Mouse (Mus musculus) neural tube, embryonic 14.5 days (tissue): ENCODE measurements around the gene Tpx2. TPM values are rescaled to one million over a fixed set of nuclear protein-coding genes. Genes with fewer than 3 reads are reported as not detected.

Source experiments
- ATAC-seq: fragments of 200-750 bp; cut with Nextera tagmentation; 2 replicates; pipeline ENCODE4 v1.8.0; 2017; ENCODE audit warnings: low read depth, mild to moderate bottlenecking, moderate TSS enrichment, moderate library complexity
- H3K27ac ChIP-seq: fragments of 300-500 bp; sonication (generic); 2 replicates; pipeline ENCODE4 v1.5.1; 2014; ENCODE audit warnings: low read depth, mild to moderate bottlenecking, control low read depth, low read length, moderate library complexity, mixed read lengths
- H3K27me3 ChIP-seq: fragments of 300-500 bp; sonication (generic); 2 replicates; pipeline ENCODE4 v1.6.1; 2014; ENCODE audit warnings: low read length; ENCODE audit not compliant: control insufficient read depth, insufficient read depth
- H3K36me3 ChIP-seq: fragments of 300-500 bp; sonication (generic); 2 replicates; pipeline ENCODE4 v1.6.1; 2014; ENCODE audit warnings: low read length, mixed read lengths; ENCODE audit not compliant: control insufficient read depth, insufficient read depth
- H3K4me1 ChIP-seq: fragments of 300-500 bp; sonication (generic); 2 replicates; pipeline ENCODE4 v1.6.1; 2014; ENCODE audit warnings: low read length; ENCODE audit not compliant: control insufficient read depth, insufficient read depth
- H3K4me2 ChIP-seq: fragments of 300-500 bp; sonication (generic); 2 replicates; pipeline ENCODE4 v1.6.1; 2014; ENCODE audit warnings: mild to moderate bottlenecking, low read depth, low read length, control low read depth
- H3K4me3 ChIP-seq: fragments of 300-500 bp; sonication (generic); 2 replicates; pipeline ENCODE4 v1.5.1; 2014; ENCODE audit warnings: low read depth, low read length, control low read depth, mixed read lengths
- H3K9ac ChIP-seq: fragments of 300-500 bp; sonication (generic); replicated peaks from 2 replicates; pipeline ENCODE4 v1.6.1; 2014; ENCODE audit warnings: low read depth, mild to moderate bottlenecking, control low read depth, low read length, mixed read lengths
- H3K9me3 ChIP-seq: fragments of 300-500 bp; sonication (generic); 2 replicates; pipeline ENCODE4 v1.6.1; 2016; ENCODE audit warnings: low read length; ENCODE audit not compliant: control insufficient read depth
- WGBS: fragments of 180-500 bp; shearing (Covaris S2); extraction: QIAGEN DNeasy Blood & Tissue Kit; methylation state at CpG from one replicate; pipeline ENCODE4 v1.1.7; 2014; 5-methylcytosine and 5-hydroxymethylcytosine counted together
- polyA plus RNA-seq: library from polyadenylated mRNA; unstranded; fragments of >200 nt; fragmentation: Nextera tagmentation; extraction: Ambion mirVana; gene quantifications from 2 replicates; pipeline ENCODE4 v1.2.1, GENCODE M21; 2014

The Tpx2 gene
- polyA plus RNA-seq, result 7.5 and 12.6 TPM in 2 replicates

DNA sequence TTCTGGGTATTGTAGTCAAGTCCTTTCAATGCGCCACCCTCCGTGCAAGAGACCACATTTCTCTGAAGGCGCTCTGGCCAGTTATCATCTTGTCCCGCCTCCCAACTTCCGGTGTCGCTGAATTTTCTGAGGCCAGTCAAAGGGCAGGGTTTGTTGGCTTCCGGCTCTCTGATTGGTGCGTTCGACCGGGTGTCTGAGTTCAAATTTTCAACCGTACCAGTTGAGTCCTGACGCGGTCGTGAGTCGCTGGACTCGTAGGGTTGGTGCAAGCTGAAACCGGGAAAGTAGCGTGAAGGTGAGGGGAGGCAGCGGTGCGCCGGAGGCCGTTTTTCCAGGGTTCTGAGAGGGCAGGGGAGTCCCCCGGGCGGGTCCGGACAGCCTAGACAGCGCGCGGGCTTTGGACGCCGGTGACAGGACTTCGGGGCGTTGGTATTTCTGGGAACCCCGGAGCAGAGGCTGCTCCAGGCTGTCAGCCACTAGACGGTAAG is at the start of gene Tpx2:
Gene Tpx2, plus strand, starts transcription at position 150 of the 488 bp plus-strand sequence.
- Histone ChIP-seq H3K36me3 (no peaks in the 10 kb centered on the region), H3K4me1 (peaks cover 3% of the 10 kb centered on the region; the same call in 1 of the 2 replicates), H3K27me3 (no peaks in the 10 kb centered on the region), H3K4me2 (peak within 1 kb of the TSS; percentile 76), H3K4me3 (peak within 1 kb of the TSS; percentile 62), H3K27ac (no peak within 1 kb of the TSS), H3K9ac (peak within 1 kb of the TSS; percentile 39; the same call in 1 of the 2 replicates), H3K9me3 (no peaks in the 10 kb centered on the region)
- ATAC-seq, result peak; percentile 98
- under 1% methylated on average over 34 of the region's 34 CpGs for WGBS

DNA sequence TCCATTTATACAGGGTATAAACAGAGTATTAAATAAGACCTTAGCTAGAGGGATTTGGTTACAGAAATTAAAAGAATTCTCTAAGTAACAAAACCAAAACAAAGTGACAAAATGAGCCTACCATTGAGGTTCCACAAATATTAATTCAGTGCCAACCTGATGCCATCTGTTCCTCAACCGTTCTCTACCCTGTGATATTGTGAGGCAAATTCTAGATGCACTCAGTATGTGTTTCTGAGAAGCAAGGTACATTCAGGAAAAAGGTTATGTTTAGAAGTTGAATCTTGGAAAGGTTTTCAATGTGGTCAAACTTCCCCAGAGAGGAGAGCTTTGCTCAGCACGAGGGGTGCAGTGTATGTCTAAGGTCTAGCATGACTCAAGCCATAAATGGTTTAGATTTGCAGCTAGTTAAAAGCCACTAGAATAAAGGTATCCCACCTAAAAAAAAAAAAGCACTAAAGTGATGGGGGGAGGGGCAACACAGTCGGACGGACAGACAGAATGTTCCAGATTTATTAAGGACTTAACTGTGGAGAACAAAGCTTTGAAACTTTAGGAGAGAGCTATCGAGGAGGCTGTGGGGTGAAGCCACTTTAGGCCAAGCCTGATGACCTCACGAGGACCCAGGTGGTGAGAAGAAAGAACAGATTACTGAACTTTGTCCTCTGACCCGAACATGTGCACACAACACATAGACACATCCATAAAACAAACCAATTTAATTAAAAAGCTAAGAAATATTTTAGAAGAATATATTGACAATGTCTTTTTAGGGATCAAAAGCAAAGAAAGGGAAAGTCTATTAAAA is 47.6 kb upstream of the Tpx2 start:
- Histone ChIP-seq H3K27me3 (no peaks in the 10 kb centered on the region), H3K4me3 (no peak overlapping the region), H3K27ac (no peak overlapping the region), H3K9me3 (no peaks in the 10 kb centered on the region), H3K4me1 (peaks cover 7% of the 10 kb centered on the region; the same call in 1 of the 2 replicates), H3K36me3 (no peaks in the 10 kb centered on the region), H3K4me2 (no peak overlapping the region), H3K9ac (no peak overlapping the region)
- WGBS, result 66% methylated on average over 7 of the region's 7 CpGs
- no peak for ATAC-seq

- H3K27me3 ChIP-seq, result no peaks in the 10 kb centered on the region
- ATAC-seq, result no peak
Observed at GRCm38 (mm10) chr2:152800762-152801113, 47.0 kb upstream of the Tpx2 start.

DNA sequence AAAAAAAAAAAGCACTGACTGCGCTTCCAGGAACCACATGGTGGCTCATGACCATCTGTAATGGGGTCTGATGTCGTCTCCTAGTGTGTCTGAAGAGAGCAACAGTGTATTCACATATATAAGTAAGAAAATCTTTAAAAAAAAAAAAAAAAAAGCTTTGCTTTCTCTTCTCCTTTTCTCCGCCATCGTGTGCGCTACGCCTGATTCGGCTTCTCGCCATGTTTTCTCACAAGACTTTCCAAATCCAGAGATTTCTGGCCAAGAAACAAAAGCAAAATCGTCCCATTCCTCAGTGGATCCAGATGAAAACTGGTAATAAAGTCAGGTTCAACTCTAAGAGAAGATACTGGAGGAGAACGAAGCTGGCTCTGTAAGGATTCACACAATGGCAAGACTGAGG is 45.5 kb upstream of the Tpx2 start:
- Histone ChIP-seq H3K4me2 (no peak overlapping the region), H3K27me3 (no peaks in the 10 kb centered on the region), H3K36me3 (no peaks in the 10 kb centered on the region), H3K4me1 (peaks cover 7% of the 10 kb centered on the region; the same call in 1 of the 2 replicates), H3K27ac (no peak overlapping the region), H3K4me3 (no peak overlapping the region), H3K9ac (no peak overlapping the region), H3K9me3 (no peaks in the 10 kb centered on the region)
- WGBS, result 91% methylated on average over 10 of the region's 10 CpGs
- ATAC-seq, result no peak

More at GRCm38 (mm10) chr2:152800762-152801113, 47.0 kb upstream of the Tpx2 start:
- peaks cover 7% of the 10 kb centered on the region; the same call in 1 of the 2 replicates for H3K4me1 ChIP-seq
- no peaks in the 10 kb centered on the region for H3K36me3 ChIP-seq
- no peak overlapping the region for H3K27ac ChIP-seq
- no peak overlapping the region for H3K4me2 ChIP-seq
- no peak overlapping the region for H3K4me3 ChIP-seq
- no peak overlapping the region for H3K9ac ChIP-seq
- H3K9me3 ChIP-seq, result no peaks in the 10 kb centered on the region

DNA sequence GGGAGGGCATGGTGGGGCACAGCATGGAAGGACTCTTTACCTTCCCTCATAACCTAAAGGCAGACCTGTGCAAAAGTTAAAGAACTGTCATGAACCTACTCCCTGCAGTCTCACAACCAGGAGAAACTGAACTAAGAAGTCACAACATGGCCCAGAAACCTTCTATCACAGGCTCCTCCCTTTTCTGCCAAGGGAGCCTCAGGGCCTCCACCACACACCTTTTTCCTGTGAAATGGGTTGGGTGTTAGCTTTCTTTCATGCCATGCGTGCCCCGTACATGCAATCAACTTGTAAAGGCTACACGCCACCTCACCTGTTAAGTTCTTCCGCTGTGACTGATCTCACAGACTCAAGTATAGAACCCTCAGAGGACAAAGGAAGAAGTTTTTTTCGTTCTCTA is 44.7 kb upstream of the Tpx2 start:
- Histone ChIP-seq H3K4me2 (no peak overlapping the region), H3K27ac (no peak overlapping the region), H3K9me3 (no peaks in the 10 kb centered on the region), H3K27me3 (no peaks in the 10 kb centered on the region), H3K36me3 (no peaks in the 10 kb centered on the region), H3K4me1 (peaks cover 7% of the 10 kb centered on the region; the same call in 1 of the 2 replicates), H3K4me3 (no peak overlapping the region), H3K9ac (no peak overlapping the region)
- 61% methylated on average over 5 of the region's 5 CpGs for WGBS
- no peak for ATAC-seq

GRCm38 (mm10) chr2:152804408-152805110 is 43.2 kb upstream of the Tpx2 start:
- peaks cover 7% of the 10 kb centered on the region; the same call in 1 of the 2 replicates for H3K4me1 ChIP-seq
- no peak overlapping the region for H3K4me3 ChIP-seq
- H3K36me3 ChIP-seq, result no peaks in the 10 kb centered on the region
- 7% methylated on average over 6 of the region's 6 CpGs for WGBS
- no peaks in the 10 kb centered on the region for H3K27me3 ChIP-seq
- no peak for ATAC-seq
- H3K9ac ChIP-seq, result no peak overlapping the region
- H3K27ac ChIP-seq, result no peak overlapping the region
- no peaks in the 10 kb centered on the region for H3K9me3 ChIP-seq
- H3K4me2 ChIP-seq, result no peak overlapping the region

DNA sequence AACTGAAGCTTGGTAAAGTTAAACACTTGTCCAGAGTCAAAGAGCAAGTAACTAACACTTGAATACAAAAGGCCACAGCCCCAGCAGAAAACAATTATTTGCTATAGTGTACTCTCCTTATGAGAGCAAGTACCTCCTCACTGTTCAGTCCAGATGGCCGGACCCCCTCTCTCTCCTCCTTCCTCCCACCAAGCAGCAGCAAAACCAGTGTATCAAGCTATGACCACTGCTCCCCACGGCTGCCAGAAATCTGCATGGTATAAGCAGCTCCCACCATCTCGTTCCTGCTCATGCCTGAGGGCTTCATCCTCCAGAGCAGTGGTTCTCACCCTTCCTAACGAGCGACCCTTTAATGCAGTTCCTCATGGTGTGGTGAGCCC is 42.7 kb upstream of the Tpx2 start:
- Histone ChIP-seq H3K4me1 (peaks cover 7% of the 10 kb centered on the region; the same call in 1 of the 2 replicates), H3K4me3 (no peak overlapping the region), H3K27me3 (no peaks in the 10 kb centered on the region), H3K4me2 (no peak overlapping the region), H3K36me3 (no peaks in the 10 kb centered on the region), H3K9ac (no peak overlapping the region), H3K27ac (no peak overlapping the region), H3K9me3 (no peaks in the 10 kb centered on the region)
- WGBS, result 39% methylated on average over 5 of the region's 5 CpGs
- ATAC-seq, result no peak

GRCm38 (mm10) chr2:152806037-152806436 is 41.7 kb upstream of the Tpx2 start:
- WGBS, result 81% methylated on average over 2 of the region's 2 CpGs
- no peaks in the 10 kb centered on the region for H3K9me3 ChIP-seq
- H3K4me2 ChIP-seq, result no peak overlapping the region
- no peaks in the 10 kb centered on the region for H3K36me3 ChIP-seq
- H3K27ac ChIP-seq, result no peak overlapping the region
- H3K4me3 ChIP-seq, result no peak overlapping the region
- H3K9ac ChIP-seq, result no peak overlapping the region
- no peak for ATAC-seq
- H3K27me3 ChIP-seq, result no peaks in the 10 kb centered on the region
- H3K4me1 ChIP-seq, result peaks cover 7% of the 10 kb centered on the region; the same call in 1 of the 2 replicates

- no peak for ATAC-seq
- H3K4me2 ChIP-seq, result no peak overlapping the region
- no peaks in the 10 kb centered on the region for H3K9me3 ChIP-seq
- H3K27me3 ChIP-seq, result no peaks in the 10 kb centered on the region
- peaks cover 7% of the 10 kb centered on the region; the same call in 1 of the 2 replicates for H3K4me1 ChIP-seq
- no peaks in the 10 kb centered on the region for H3K36me3 ChIP-seq
- WGBS, result 92% methylated on average over 3 of the region's 3 CpGs
- H3K4me3 ChIP-seq, result no peak overlapping the region
- H3K27ac ChIP-seq, result no peak overlapping the region
- H3K9ac ChIP-seq, result no peak overlapping the region
Observed at GRCm38 (mm10) chr2:152808178-152808577, 39.6 kb upstream of the Tpx2 start.
